23 mouse cellular contexts compared by ENCODE assay signal in the genomic region with DNA sequence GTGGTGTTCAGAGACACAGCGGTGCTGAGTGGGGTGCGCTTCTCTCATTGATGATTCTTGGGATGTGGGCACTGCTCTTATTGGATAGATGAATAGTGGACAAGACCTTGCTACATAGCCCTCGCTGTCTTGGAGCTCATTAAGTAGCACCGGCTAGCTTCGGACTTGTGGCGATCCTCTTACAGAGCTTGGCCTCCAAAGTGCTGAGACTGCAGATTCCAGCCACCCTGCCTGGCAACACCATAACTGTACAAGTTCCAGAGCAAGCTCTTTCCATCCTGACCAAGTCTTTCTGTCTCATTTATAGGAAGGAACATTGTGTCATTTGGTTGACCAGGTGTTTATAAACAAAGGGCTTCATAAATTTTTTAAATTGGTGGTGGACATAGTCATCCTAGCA. TPM values are rescaled to one million over a fixed set of nuclear protein-coding genes. Genes with fewer than 3 reads are reported as not detected.
DNase-seq lines count a peak whose midpoint lies in the region; TF ChIP-seq lines count a peak whose summit lies in the region.
"Had no signal": no experiment of that assay in that cellular context is flagged by ENCODE, and none has a peak within 500 bp of the region (broad histone marks: within the 10 kb centered on the region; RNA-seq: fewer than 3 reads in every experiment).

No protein-coding gene starts in this region.

- dilution Hi-C loops in CH12.LX (cut with MboI; ENCODE audit: extremely low pct_ligation_motif_present, extremely low pct_unique_long_range_greater_than_20kb, low sequenced_read_pairs) = no loop called here

- H3K4me3 ChIP-seq in kidney, adult 2 months (ENCODE audit: insufficient read depth, low read depth, low read length) = no peak overlapping the region
- no peak overlapping the region for H3K4me3 ChIP-seq in CH12.LX (replicated peaks in 1 of 3; ENCODE audit: low read depth in 2 of 3, low read length in 2 of 3, poor library complexity in 1 of 3)
- H3K4me3 ChIP-seq in ES-E14 (ENCODE audit: insufficient read depth in 1 of 2, low read depth in 1 of 2, low read length in 2 of 2, poor library complexity in 1 of 2, severe bottlenecking in 1 of 2) = no peak overlapping the region
- H3K4me3 ChIP-seq: embryonic facial prominence, embryonic 12.5 days; embryonic facial prominence, embryonic 15.5 days; hindbrain, embryonic 10.5 days; hindbrain, embryonic 13.5 days; intestine, embryonic 15.5 days had no signal

- H3K4me2 ChIP-seq in CH12.LX (ENCODE audit: insufficient read depth, low read depth, poor library complexity, severe bottlenecking) = no peak overlapping the region
- H3K4me2 ChIP-seq: embryonic facial prominence, embryonic 12.5 days; embryonic facial prominence, embryonic 15.5 days; heart, embryonic 11.5 days; hindbrain, embryonic 13.5 days; intestine, embryonic 15.5 days had no signal

- TF ChIP-seq POLR2A in kidney, adult 2 months (IDR thresholded peaks at IDR 0.05; ENCODE audit: low read depth, low read length) = no peak
- TF ChIP-seq POLR2A in CH12.LX (IDR thresholded peaks at IDR 0.05; ENCODE audit: low read depth, low read length) = no peak

- no peak for TF ChIP-seq CTCF in kidney, adult 2 months (conservative IDR thresholded peaks at IDR 0.05; ENCODE audit: insufficient read depth, insufficient read length, low read depth, low read length)
- TF ChIP-seq CTCF in CH12.LX (conservative IDR thresholded peaks at IDR 0.05 in 1 of 2, IDR thresholded peaks at IDR 0.05 in 1 of 2; ENCODE audit: low read depth in 2 of 2, low read length in 2 of 2) = no peak

- no peaks in the 10 kb centered on the region for H3K27me3 ChIP-seq in kidney, adult 2 months (replicated peaks; ENCODE audit: control insufficient read depth, insufficient read depth, low read length)
- no peaks in the 10 kb centered on the region for H3K27me3 ChIP-seq in CH12.LX (replicated peaks)
- H3K27me3 ChIP-seq: embryonic facial prominence, embryonic 12.5 days; embryonic facial prominence, embryonic 15.5 days; hindbrain, embryonic 13.5 days; intestine, embryonic 15.5 days; Patski had no signal

- H3K9ac ChIP-seq in CH12.LX (ENCODE audit: insufficient read depth, low read depth) = no peak overlapping the region
- no peak overlapping the region for H3K9ac ChIP-seq in ES-E14 (ENCODE audit: insufficient read depth, low read depth, low read length, poor library complexity, severe bottlenecking)
- H3K9ac ChIP-seq: embryonic facial prominence, embryonic 12.5 days; embryonic facial prominence, embryonic 15.5 days; forebrain, postnatal 0 days; hindbrain, embryonic 13.5 days; intestine, embryonic 15.5 days had no signal

- no peak for TF ChIP-seq EP300 in CH12.LX (IDR thresholded peaks at IDR 0.05; ENCODE audit: low read length)

- no peaks in the 10 kb centered on the region for H3K36me3 ChIP-seq in kidney, adult 2 months (ENCODE audit: control insufficient read depth, insufficient read depth, low read length)
- H3K36me3 ChIP-seq in CH12.LX (replicated peaks in 1 of 2; ENCODE audit: control insufficient read depth in 1 of 2, insufficient read depth in 1 of 2, low read length in 1 of 2) (no peaks in the 10 kb centered on the region), ES-E14 (ENCODE audit: control insufficient read depth, insufficient read depth, low read length, poor library complexity, severe bottlenecking) (no peaks in the 10 kb centered on the region)
- H3K36me3 ChIP-seq: embryonic facial prominence, embryonic 12.5 days; embryonic facial prominence, embryonic 15.5 days; G1E; hindbrain, embryonic 10.5 days; hindbrain, embryonic 13.5 days; intestine, embryonic 15.5 days had no signal

- no peaks in the 10 kb centered on the region for H3K4me1 ChIP-seq in kidney, adult 2 months (ENCODE audit: control insufficient read depth, insufficient read depth, low read length)
- H3K4me1 ChIP-seq in CH12.LX (ENCODE audit: control insufficient read depth in 1 of 2, insufficient read depth in 2 of 2) (peaks cover 0 to 9% of the 10 kb centered on the region in 2 experiments; a peak in 2 of 4 replicates), ES-E14 (ENCODE audit: control insufficient read depth in 2 of 2, insufficient read depth in 2 of 2, low read length in 2 of 2, poor library complexity in 1 of 2) (peaks cover 0 to 3% of the 10 kb centered on the region in 2 experiments; a peak in 1 of 4 replicates)
- H3K4me1 ChIP-seq: embryonic facial prominence, embryonic 12.5 days; embryonic facial prominence, embryonic 15.5 days; hindbrain, embryonic 10.5 days; hindbrain, embryonic 13.5 days; intestine, embryonic 15.5 days had no signal

- DNase-seq in kidney, adult 2 months = peak; percentile 42
- DNase-seq in kidney, postnatal 10 days = no peak
- DNase-seq in CH12.LX (ENCODE audit: extremely low read depth) = no peak
- no peak for DNase-seq in ES-E14 (ENCODE audit: low read depth, low spot score)
- peak; percentile 58 for DNase-seq in skeletal muscle tissue, adult 2 months (ENCODE audit: low read depth, low spot score)
- no peak for DNase-seq in cerebellum, adult 8-10 months
- DNase-seq: adrenal gland, postnatal 10 days; adrenal gland, postnatal 36 days; cerebellum, adult 18-20 months; cerebellum, adult 9-11 months; cerebellum, postnatal 25 days; forebrain, postnatal 0 days; heart, adult 11 months; heart, postnatal 36 days had no signal

- H3K9me3 ChIP-seq in CH12.LX (replicated peaks; ENCODE audit: low read length) (no peaks in the 10 kb centered on the region), ES-E14 (ENCODE audit: control insufficient read depth, insufficient read depth, low read depth, low read length) (no peaks in the 10 kb centered on the region)
- H3K9me3 ChIP-seq: embryonic facial prominence, embryonic 12.5 days; embryonic facial prominence, embryonic 15.5 days; hindbrain, embryonic 10.5 days; hindbrain, embryonic 13.5 days; intestine, embryonic 15.5 days had no signal

- in situ Hi-C loops in CH12.LX (cut with MboI; ENCODE audit: low pct_ligation_motif_present, low pct_unique_long_range_greater_than_20kb, low sequenced_read_pairs) (no loop called here), ES-E14 (cut with MboI; ENCODE audit: low sequenced_read_pairs in 2 of 2, unreplicated experiment in 2 of 2) (no loop called here)

- TF ChIP-seq RAD21 in CH12.LX (IDR thresholded peaks at IDR 0.05; ENCODE audit: low read depth, low read length) = no peak

- WGBS in kidney, adult 2 months = 73% methylated on average over 6 of the region's 6 CpGs

- no peak overlapping the region for H3K27ac ChIP-seq in kidney, adult 2 months (ENCODE audit: insufficient read depth, low read depth, low read length)
- H3K27ac ChIP-seq in CH12.LX (ENCODE audit: insufficient read depth, low read depth) (no peak overlapping the region), ES-E14 (ENCODE audit: insufficient read depth, low read depth, low read length, poor library complexity, severe bottlenecking) (no peak overlapping the region)
- H3K27ac ChIP-seq: embryonic facial prominence, embryonic 12.5 days; embryonic facial prominence, embryonic 15.5 days; hindbrain, embryonic 10.5 days; hindbrain, embryonic 13.5 days; intestine, embryonic 15.5 days had no signal

- H3K79me2 ChIP-seq in CH12.LX (replicated peaks; ENCODE audit: control insufficient read depth, extremely low read depth, insufficient read depth, poor library complexity, severe bottlenecking) = no peaks in the 10 kb centered on the region

TF ChIP-seq in CH12.LX, 34 proteins besides CTCF, POLR2A, EP300 and RAD21:
- TF ChIP-seq MAFK (IDR thresholded peaks at IDR 0.05; ENCODE audit: insufficient replicate concordance, low read length) = 0 out of 2 replicates have a peak, but pooled peaks have one; percentile 25
- TF ChIP-seq POLR2AphosphoS2 (IDR thresholded peaks at IDR 0.05; ENCODE audit: low read depth, low read length) = no peak
- no peak for TF ChIP-seq SMC3 (IDR thresholded peaks at IDR 0.05; ENCODE audit: low read depth, low read length)
- TF ChIP-seq PAX5 (IDR thresholded peaks at IDR 0.05; ENCODE audit: low read length) = no peak
- no peak for TF ChIP-seq IRF4 (IDR thresholded peaks at IDR 0.05; ENCODE audit: low read depth, low read length)

TF ChIP-seq in ES-E14, 5 proteins besides CTCF, POLR2A, EP300 and RAD21:
- TF ChIP-seq CHD2 (IDR thresholded peaks at IDR 0.05; ENCODE audit: low read depth, low read length) (no peak), ZC3H11A (IDR thresholded peaks at IDR 0.05; ENCODE audit: borderline replicate concordance, low read depth, low read length) (no peak), ZNF384 (IDR thresholded peaks at IDR 0.05; ENCODE audit: low read depth, low read length) (no peak), MAFK (IDR thresholded peaks at IDR 0.05; ENCODE audit: insufficient read depth, low read depth, low read length) (peak; percentile 79; the same call in 1 of the 2 replicates)
TF ChIP-seq in ES-E14: peak in this region for 1.

RNA-seq across cellular contexts. Expression of gene Gpat3, which starts 39.7 kb away (rescaled TPM):
- 10.0 and 10.9 TPM in 2 replicates for polyA plus RNA-seq in kidney, adult 2 months (2012; rRNA removed)
- total RNA-seq in CH12.LX (2012; rRNA removed) (0.46 and 0.68 TPM in 2 replicates), CH12.LX (2014; rRNA removed) (1.5 TPM in 2 replicates), ES-E14 (2012; rRNA removed) (5.6 and 9.3 TPM in 2 replicates)
- 1.2 TPM in 2 replicates for polyA plus RNA-seq in CH12.LX (2012; ENCODE audit: insufficient read length, low read depth)
- total RNA-seq: common myeloid progenitor, adult 5-6 weeks had no signal
- polyA plus RNA-seq: G1E had no signal

Comparison
In these comparisons a context has a peak if more than half of its experiments do, and no peak if none do; other contexts are left out.
1. DNase-seq: peak in kidney, adult 2 months (single experiment) and skeletal muscle tissue, adult 2 months (single experiment); none in kidney, postnatal 10 days (single experiment), CH12.LX (single experiment), ES-E14 (single experiment) and cerebellum, adult 8-10 months (single experiment).